Mouse (Mus musculus) midbrain, postnatal 0 days (tissue): ENCODE results near the gene Steap4. TPM values are rescaled to one million over a fixed set of nuclear protein-coding genes. Genes with fewer than 3 reads are reported as not detected.

Experiments
- ATAC-seq: fragments of 200-750 bp; cut with Nextera tagmentation; 2 replicates; pipeline ENCODE4 v1.8.0; 2017; ENCODE audit warnings: moderate number of reproducible peaks, mild to moderate bottlenecking, moderate TSS enrichment, moderate library complexity; ENCODE audit not compliant: low FRiP score
- DNase-seq: peaks from one replicate; pipeline ENCODE4 v3.0.0-alpha.2; 2015; ENCODE audit warnings: low spot score
- H3K27ac ChIP-seq: fragments of 300-500 bp; sonication (generic); 2 replicates; pipeline ENCODE4 v1.5.1; 2014; ENCODE audit warnings: low read depth, mild to moderate bottlenecking, low read length, mixed read lengths
- H3K27me3 ChIP-seq: fragments of 300-500 bp; sonication (generic); 2 replicates; pipeline ENCODE4 v1.6.1; 2014; ENCODE audit warnings: low read length, control low read depth, mixed read lengths; ENCODE audit not compliant: insufficient read depth
- H3K36me3 ChIP-seq: fragments of 300-500 bp; sonication (generic); 2 replicates; pipeline ENCODE4 v1.6.1; 2014; ENCODE audit warnings: low read length, control low read depth, mixed read lengths; ENCODE audit not compliant: insufficient read depth
- H3K4me1 ChIP-seq: fragments of 300-500 bp; sonication (generic); 2 replicates; pipeline ENCODE4 v1.6.1; 2014; ENCODE audit warnings: mild to moderate bottlenecking, control low read depth, antibody characterized with exemption, low read length, mixed read lengths; ENCODE audit not compliant: insufficient read depth
- H3K4me2 ChIP-seq: fragments of 300-500 bp; sonication (generic); 2 replicates; pipeline ENCODE4 v1.6.1; 2014; ENCODE audit warnings: low read depth, mild to moderate bottlenecking, low read length, mixed read lengths; ENCODE audit not compliant: poor library complexity, severe bottlenecking
- H3K4me3 ChIP-seq: fragments of 300-500 bp; sonication (generic); 2 replicates; pipeline ENCODE4 v1.5.1; 2014; ENCODE audit warnings: low read depth, mild to moderate bottlenecking, low read length, moderate library complexity
- H3K9ac ChIP-seq: fragments of 300-500 bp; sonication (generic); replicated peaks from 2 replicates; pipeline ENCODE4 v1.6.1; 2014; ENCODE audit warnings: mild to moderate bottlenecking, low read length, moderate library complexity, mixed read lengths; ENCODE audit not compliant: poor library complexity, severe bottlenecking
- H3K9me3 ChIP-seq: fragments of 300-500 bp; sonication (generic); 2 replicates; pipeline ENCODE4 v1.6.1; 2016; ENCODE audit warnings: low read length, control low read depth
- CTCF ChIP-seq: IDR thresholded peaks from 2 replicates; pipeline ENCODE4 v1.5.1; 2016; ENCODE audit warnings: antibody characterized with exemption, mild to moderate bottlenecking
- WGBS: fragments of 180-500 bp; shearing (Covaris S2); extraction: QIAGEN DNeasy Blood & Tissue Kit; methylation state at CpG from one replicate; pipeline ENCODE4 v1.1.7; 2014; 5-methylcytosine and 5-hydroxymethylcytosine counted together
- polyA plus RNA-seq: library from polyadenylated mRNA; unstranded; fragments of >200 nt; fragmentation: Nextera tagmentation; extraction: Ambion mirVana; gene quantifications from 2 replicates; pipeline ENCODE4 v1.2.1, GENCODE M21; 2015
- total RNA-seq: library from RNA; depleted of rRNA; stranded (reverse); fragments of >200 nt; gene quantifications from 2 replicates; pipeline ENCODE4 v1.2.3, GENCODE M21; 2014

Steap4 gene
- total and polyA plus RNA-seq, 2 experiments from 2014 or later, result 0.15 to 0.44 TPM

GRCm38 (mm10) chr5:7955371-7955966, 4.8 kb upstream of the Steap4 start:
- no peak for DNase-seq
- no peak overlapping the region for H3K4me2 ChIP-seq
- WGBS, result 71% methylated on average over 5 of the region's 5 CpGs
- H3K36me3 ChIP-seq, result no peaks in the 10 kb centered on the region
- H3K27me3 ChIP-seq, result 0 out of 2 replicates have a peak, but pooled peaks cover 4% of the 10 kb centered on the region
- no peaks in the 10 kb centered on the region for H3K9me3 ChIP-seq
- no peak for TF ChIP-seq CTCF
- no peak overlapping the region for H3K27ac ChIP-seq
- no peak overlapping the region for H3K9ac ChIP-seq
- H3K4me3 ChIP-seq, result no peak overlapping the region
- H3K4me1 ChIP-seq, result no peaks in the 10 kb centered on the region
- no peak for ATAC-seq

- DNase-seq, result no peak
- 0 out of 2 replicates have a peak, but pooled peaks cover 4% of the 10 kb centered on the region for H3K27me3 ChIP-seq
- 97% methylated on average over 4 of the region's 4 CpGs for WGBS
- H3K27ac ChIP-seq, result no peak overlapping the region
- no peak for TF ChIP-seq CTCF
- no peaks in the 10 kb centered on the region for H3K36me3 ChIP-seq
- H3K4me1 ChIP-seq, result no peaks in the 10 kb centered on the region
- no peak for ATAC-seq
- H3K4me3 ChIP-seq, result no peak overlapping the region
- H3K9me3 ChIP-seq, result no peaks in the 10 kb centered on the region
- no peak overlapping the region for H3K9ac ChIP-seq
- H3K4me2 ChIP-seq, result no peak overlapping the region
Measured at GRCm38 (mm10) chr5:7958061-7958460, 2.2 kb upstream of the Steap4 start.

- no peaks in the 10 kb centered on the region for H3K9me3 ChIP-seq
- WGBS, result 88% methylated on average over 6 of the region's 6 CpGs
- H3K27me3 ChIP-seq, result 0 out of 2 replicates have a peak, but pooled peaks cover 4% of the 10 kb centered on the region
- no peak overlapping the region for H3K9ac ChIP-seq
- no peak overlapping the region for H3K27ac ChIP-seq
- TF ChIP-seq CTCF, result no peak
- no peak for ATAC-seq
- no peak overlapping the region for H3K4me3 ChIP-seq
- H3K4me1 ChIP-seq, result no peaks in the 10 kb centered on the region
- DNase-seq, result no peak
- no peaks in the 10 kb centered on the region for H3K36me3 ChIP-seq
- H3K4me2 ChIP-seq, result no peak overlapping the region
Measured at GRCm38 (mm10) chr5:7959286-7959685, 971 bp upstream of the Steap4 start.

- no peaks in the 10 kb centered on the region for H3K36me3 ChIP-seq
- no peak overlapping the region for H3K9ac ChIP-seq
- H3K9me3 ChIP-seq, result no peaks in the 10 kb centered on the region
- 0 out of 2 replicates have a peak, but pooled peaks cover 4% of the 10 kb centered on the region for H3K27me3 ChIP-seq
- WGBS, result 90% methylated on average over 7 of the region's 7 CpGs
- TF ChIP-seq CTCF, result no peak
- no peak overlapping the region for H3K4me3 ChIP-seq
- DNase-seq, result no peak
- no peaks in the 10 kb centered on the region for H3K4me1 ChIP-seq
- H3K4me2 ChIP-seq, result no peak overlapping the region
- H3K27ac ChIP-seq, result no peak overlapping the region
- no peak for ATAC-seq
Measured at GRCm38 (mm10) chr5:7961113-7961512, 856 bp downstream of the Steap4 start.

- no peaks in the 10 kb centered on the region for H3K9me3 ChIP-seq
- DNase-seq, result peak; percentile 32
- H3K36me3 ChIP-seq, result no peaks in the 10 kb centered on the region
- H3K9ac ChIP-seq, result no peak overlapping the region
- 42% methylated on average over 3 of the region's 3 CpGs for WGBS
- no peak overlapping the region for H3K27ac ChIP-seq
- ATAC-seq, result no peak
- no peaks in the 10 kb centered on the region for H3K4me1 ChIP-seq
- peak; percentile 67 for TF ChIP-seq CTCF
- no peak overlapping the region for H3K4me2 ChIP-seq
- no peak overlapping the region for H3K4me3 ChIP-seq
- H3K27me3 ChIP-seq, result no peaks in the 10 kb centered on the region
Measured at GRCm38 (mm10) chr5:7965281-7965680, 5.0 kb downstream of the Steap4 start.

- H3K4me2 ChIP-seq, result no peak overlapping the region
- no peak overlapping the region for H3K4me3 ChIP-seq
- H3K9ac ChIP-seq, result no peak overlapping the region
- no peak for TF ChIP-seq CTCF
- ATAC-seq (no peak), DNase-seq (no peak)
- no peak overlapping the region for H3K27ac ChIP-seq
- H3K9me3 ChIP-seq, result no peaks in the 10 kb centered on the region
- H3K4me1 ChIP-seq, result no peaks in the 10 kb centered on the region
- 78% methylated on average over 5 of the region's 5 CpGs for WGBS
- no peaks in the 10 kb centered on the region for H3K27me3 ChIP-seq
- no peaks in the 10 kb centered on the region for H3K36me3 ChIP-seq
Measured at GRCm38 (mm10) chr5:7968152-7968551, 7.9 kb downstream of the Steap4 start.
